Mouse (Mus musculus) neural tube, embryonic 12.5 days (tissue): ENCODE results near the gene Cenpc1. TPM values are rescaled to one million over a fixed set of nuclear protein-coding genes. Genes with fewer than 3 reads are reported as not detected.

ENCODE experiments used
- ATAC-seq: fragments of 200-750 bp; cut with Nextera tagmentation; 2 replicates; pipeline ENCODE4 v1.8.0; 2017; ENCODE audit warnings: low read depth, mild to moderate bottlenecking, moderate TSS enrichment, moderate library complexity; ENCODE audit not compliant: low FRiP score
- H3K27ac ChIP-seq: fragments of 300-500 bp; sonication (generic); 2 replicates; pipeline ENCODE4 v1.5.1; 2016
- H3K27me3 ChIP-seq: fragments of 300-500 bp; sonication (generic); replicated peaks from 2 replicates; pipeline ENCODE4 v1.6.1; 2016; ENCODE audit warnings: mild to moderate bottlenecking
- H3K36me3 ChIP-seq: fragments of 300-500 bp; sonication (generic); 2 replicates; pipeline ENCODE4 v1.6.1; 2016; ENCODE audit warnings: mild to moderate bottlenecking
- H3K4me1 ChIP-seq: fragments of 300-500 bp; sonication (generic); 2 replicates; pipeline ENCODE4 v1.6.1; 2016
- H3K4me2 ChIP-seq: fragments of 300-500 bp; sonication (generic); replicated peaks from 2 replicates; pipeline ENCODE4 v1.6.1; 2016; ENCODE audit warnings: mild to moderate bottlenecking
- H3K4me3 ChIP-seq: fragments of 300-500 bp; sonication (generic); 2 replicates; pipeline ENCODE4 v1.5.1; 2016
- H3K9ac ChIP-seq: fragments of 300-500 bp; sonication (generic); 2 replicates; pipeline ENCODE4 v1.6.1; 2016; ENCODE audit warnings: mild to moderate bottlenecking
- H3K9me3 ChIP-seq: fragments of 300-500 bp; sonication (generic); 2 replicates; pipeline ENCODE4 v1.6.1; 2016; ENCODE audit warnings: mild to moderate bottlenecking
- WGBS: fragments of 180-500 bp; shearing (Covaris S2); methylation state at CpG from one replicate; pipeline ENCODE4 v1.1.7; 2016; 5-methylcytosine and 5-hydroxymethylcytosine counted together
- polyA plus RNA-seq: library from polyadenylated mRNA; unstranded; fragments of >200 nt; fragmentation: Nextera tagmentation; extraction: Ambion mirVana; gene quantifications from 2 replicates; pipeline ENCODE4 v1.2.1, GENCODE M21; 2016

Cenpc1 gene
- polyA plus RNA-seq, 1 experiment from 2014 or later, result 43.6 TPM

GRCm38 (mm10) chr5:86078720-86079334 lies 13.4 kb upstream of the Cenpc1 start:
- Histone ChIP-seq H3K27me3 (no peaks in the 10 kb centered on the region), H3K27ac (no peak overlapping the region), H3K4me1 (no peaks in the 10 kb centered on the region), H3K4me3 (no peak overlapping the region), H3K36me3 (no peaks in the 10 kb centered on the region), H3K4me2 (no peak overlapping the region), H3K9ac (no peak overlapping the region), H3K9me3 (no peaks in the 10 kb centered on the region)
- ATAC-seq, result no peak
- 88% methylated on average over 3 of the region's 3 CpGs for WGBS

DNA sequence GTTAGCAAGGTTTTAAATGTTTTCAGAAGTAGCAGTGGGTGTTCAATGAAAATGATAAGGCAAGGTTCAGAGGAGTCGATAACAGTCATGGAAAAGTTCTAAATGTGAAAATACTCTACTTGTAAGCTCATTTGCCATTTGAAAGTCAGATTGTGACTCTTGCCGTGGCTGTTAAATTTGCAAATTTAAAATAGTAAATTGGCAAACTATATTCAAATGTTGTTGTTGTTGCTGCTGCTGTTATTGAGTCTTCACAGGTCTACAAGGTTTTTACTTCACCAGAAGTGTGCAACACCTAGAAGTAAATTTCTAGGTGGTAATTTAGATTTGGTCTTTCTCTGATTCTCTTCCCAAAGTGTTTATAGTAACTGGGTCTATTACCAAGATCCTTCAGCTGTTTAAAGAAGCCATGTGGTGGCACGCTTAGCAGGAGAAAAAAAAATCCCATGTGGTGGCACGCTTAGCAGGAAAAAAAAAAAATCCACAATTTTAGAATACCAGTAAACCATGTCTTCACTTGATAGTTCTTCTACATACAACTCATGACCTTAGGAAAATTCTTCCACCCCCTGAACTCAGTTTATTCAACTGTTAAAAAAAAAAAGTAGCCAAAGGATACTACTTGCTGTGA lies 7.5 kb upstream of the Cenpc1 start:
- no peaks in the 10 kb centered on the region for H3K9me3 ChIP-seq
- H3K4me2 ChIP-seq, result no peak overlapping the region
- H3K4me1 ChIP-seq, result no peaks in the 10 kb centered on the region
- no peaks in the 10 kb centered on the region for H3K36me3 ChIP-seq
- WGBS, result 89% methylated on average over 4 of the region's 4 CpGs
- H3K9ac ChIP-seq, result no peak overlapping the region
- H3K4me3 ChIP-seq, result no peak overlapping the region
- H3K27me3 ChIP-seq, result no peaks in the 10 kb centered on the region
- H3K27ac ChIP-seq, result no peak overlapping the region
- ATAC-seq, result no peak

- no peaks in the 10 kb centered on the region for H3K36me3 ChIP-seq
- H3K9ac ChIP-seq, result no peak within 1 kb of the TSS
- H3K4me1 ChIP-seq, result no peaks in the 10 kb centered on the region
- no peaks in the 10 kb centered on the region for H3K27me3 ChIP-seq
- ATAC-seq, result no peak
- WGBS, result 79% methylated on average over 7 of the region's 7 CpGs
- H3K4me2 ChIP-seq, result no peak within 1 kb of the TSS
- H3K27ac ChIP-seq, result no peak within 1 kb of the TSS
- no peaks in the 10 kb centered on the region for H3K9me3 ChIP-seq
- no peak within 1 kb of the TSS for H3K4me3 ChIP-seq
These were observed 6.2 kb upstream of the Cenpc1 start, which contains the start of gene Stap1 for GRCm38 (mm10) chr5:86071538-86071937. TSS of gene Stap1 (plus strand) at chr5:86071746.

DNA sequence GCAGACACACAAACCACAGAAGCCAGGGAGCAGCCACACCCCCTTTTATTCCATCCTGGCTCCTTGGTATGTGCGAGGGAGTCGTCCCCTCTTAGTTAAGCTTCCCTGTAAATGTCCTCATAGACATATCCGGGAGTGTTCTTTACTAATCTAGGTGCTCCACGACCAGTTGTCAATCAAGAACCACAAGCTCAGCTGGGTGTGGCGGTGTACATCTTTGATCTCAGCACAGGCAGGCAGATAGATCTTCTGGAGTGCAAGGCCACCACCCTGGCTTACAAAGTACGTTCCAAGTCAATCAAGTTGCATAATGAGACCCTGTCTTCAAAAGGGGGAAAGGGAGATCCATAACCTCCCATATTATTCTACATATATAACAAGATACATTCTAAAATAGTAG lies 3.7 kb upstream of the Cenpc1 start:
- Histone ChIP-seq H3K27ac (no peak overlapping the region), H3K4me3 (no peak overlapping the region), H3K4me2 (no peak overlapping the region), H3K4me1 (no peaks in the 10 kb centered on the region; the same call in 1 of the 2 replicates), H3K27me3 (no peaks in the 10 kb centered on the region), H3K9me3 (no peaks in the 10 kb centered on the region), H3K9ac (no peak overlapping the region), H3K36me3 (no peaks in the 10 kb centered on the region)
- ATAC-seq, result no peak
- 81% methylated on average over 6 of the region's 6 CpGs for WGBS

GRCm38 (mm10) chr5:86068451-86068850 lies 3.1 kb upstream of the Cenpc1 start:
- H3K36me3 ChIP-seq, result no peaks in the 10 kb centered on the region
- WGBS, result 85% methylated on average over 3 of the region's 3 CpGs
- H3K27ac ChIP-seq, result no peak overlapping the region
- H3K9me3 ChIP-seq, result no peaks in the 10 kb centered on the region
- no peak overlapping the region for H3K4me3 ChIP-seq
- no peak overlapping the region for H3K4me2 ChIP-seq
- H3K27me3 ChIP-seq, result no peaks in the 10 kb centered on the region
- H3K9ac ChIP-seq, result no peak overlapping the region
- ATAC-seq, result no peak
- peaks cover 5% of the 10 kb centered on the region; the same call in 1 of the 2 replicates for H3K4me1 ChIP-seq

DNA sequence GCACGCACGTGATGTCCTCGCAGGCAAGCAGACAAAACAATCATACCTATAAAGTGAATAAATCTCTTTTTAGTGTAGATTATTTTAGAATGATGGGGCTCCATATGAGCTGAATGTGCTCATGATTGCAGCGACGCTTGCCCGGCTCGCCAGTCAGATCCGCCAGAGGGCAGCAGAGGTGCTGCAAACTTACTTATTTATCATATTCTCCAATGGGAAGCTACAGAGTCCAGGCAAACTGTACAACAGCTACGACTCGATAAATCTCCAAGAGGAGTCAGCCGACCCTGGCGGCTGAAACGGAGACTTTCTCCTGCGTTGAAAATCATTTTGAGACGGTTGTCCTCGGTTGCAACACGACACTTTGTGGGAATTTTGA lies 1.2 kb upstream of the Cenpc1 start:
- peak overlapping the region; percentile 60 for H3K4me3 ChIP-seq
- H3K36me3 ChIP-seq, result no peaks in the 10 kb centered on the region
- peaks cover 8% of the 10 kb centered on the region for H3K4me1 ChIP-seq
- H3K27ac ChIP-seq, result no peak overlapping the region
- WGBS, result 2% methylated on average over 17 of the region's 17 CpGs
- no peaks in the 10 kb centered on the region for H3K9me3 ChIP-seq
- peak; percentile 48 for ATAC-seq
- H3K9ac ChIP-seq, result 0 out of 2 replicates have a peak overlapping the region, but pooled peaks have one; percentile 29
- H3K4me2 ChIP-seq, result peak overlapping the region; percentile 64
- H3K27me3 ChIP-seq, result no peaks in the 10 kb centered on the region

- Histone ChIP-seq H3K27ac (no peak overlapping the region), H3K4me3 (peak overlapping the region; percentile 60), H3K36me3 (no peaks in the 10 kb centered on the region), H3K4me1 (peaks cover 8% of the 10 kb centered on the region), H3K4me2 (peak overlapping the region; percentile 64), H3K9me3 (no peaks in the 10 kb centered on the region), H3K9ac (0 out of 2 replicates have a peak overlapping the region, but pooled peaks have one; percentile 29), H3K27me3 (no peaks in the 10 kb centered on the region)
- WGBS, result 1% methylated on average over 17 of the region's 17 CpGs
- ATAC-seq, result peak; percentile 69
These were observed 630 bp upstream of the Cenpc1 start for GRCm38 (mm10) chr5:86065876-86066550.

DNA sequence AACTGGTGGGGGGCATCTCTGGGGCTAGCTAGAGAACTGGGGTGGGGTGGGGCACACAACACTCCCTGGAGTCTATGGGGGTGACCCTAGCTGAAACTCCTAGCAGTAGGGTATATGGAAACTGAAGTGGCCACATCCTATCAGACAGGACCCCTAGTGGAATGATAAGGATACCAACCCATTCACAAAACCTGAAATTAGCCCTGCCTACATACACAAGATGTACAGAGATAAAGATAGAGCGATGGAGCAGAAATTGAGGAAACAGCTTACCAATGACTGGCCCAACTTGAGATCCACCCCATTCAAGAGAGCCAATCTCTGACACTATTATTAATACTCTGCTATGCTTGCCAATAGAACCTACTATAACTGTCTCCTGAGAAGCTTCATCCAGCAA lies 1.9 kb downstream of the Cenpc1 start:
- Histone ChIP-seq H3K36me3 (no peaks in the 10 kb centered on the region), H3K4me1 (peaks cover 8% of the 10 kb centered on the region), H3K27me3 (no peaks in the 10 kb centered on the region), H3K9me3 (no peaks in the 10 kb centered on the region), H3K9ac (no peak overlapping the region), H3K27ac (no peak overlapping the region), H3K4me2 (peak overlapping the region; percentile 64), H3K4me3 (no peak overlapping the region)
- no peak for ATAC-seq
- WGBS, result 97% methylated on average over 1 of the region's 1 CpGs

GRCm38 (mm10) chr5:86029820-86030219 lies 35.6 kb downstream of the Cenpc1 start:
- no peak overlapping the region for H3K4me2 ChIP-seq
- H3K4me1 ChIP-seq, result no peaks in the 10 kb centered on the region
- H3K27ac ChIP-seq, result no peak overlapping the region
- H3K9me3 ChIP-seq, result no peaks in the 10 kb centered on the region
- H3K36me3 ChIP-seq, result peaks cover 43% of the 10 kb centered on the region
- no peaks in the 10 kb centered on the region for H3K27me3 ChIP-seq
- H3K9ac ChIP-seq, result no peak overlapping the region
- ATAC-seq, result no peak
- WGBS, result 79% methylated on average over 2 of the region's 2 CpGs
- no peak overlapping the region for H3K4me3 ChIP-seq

DNA sequence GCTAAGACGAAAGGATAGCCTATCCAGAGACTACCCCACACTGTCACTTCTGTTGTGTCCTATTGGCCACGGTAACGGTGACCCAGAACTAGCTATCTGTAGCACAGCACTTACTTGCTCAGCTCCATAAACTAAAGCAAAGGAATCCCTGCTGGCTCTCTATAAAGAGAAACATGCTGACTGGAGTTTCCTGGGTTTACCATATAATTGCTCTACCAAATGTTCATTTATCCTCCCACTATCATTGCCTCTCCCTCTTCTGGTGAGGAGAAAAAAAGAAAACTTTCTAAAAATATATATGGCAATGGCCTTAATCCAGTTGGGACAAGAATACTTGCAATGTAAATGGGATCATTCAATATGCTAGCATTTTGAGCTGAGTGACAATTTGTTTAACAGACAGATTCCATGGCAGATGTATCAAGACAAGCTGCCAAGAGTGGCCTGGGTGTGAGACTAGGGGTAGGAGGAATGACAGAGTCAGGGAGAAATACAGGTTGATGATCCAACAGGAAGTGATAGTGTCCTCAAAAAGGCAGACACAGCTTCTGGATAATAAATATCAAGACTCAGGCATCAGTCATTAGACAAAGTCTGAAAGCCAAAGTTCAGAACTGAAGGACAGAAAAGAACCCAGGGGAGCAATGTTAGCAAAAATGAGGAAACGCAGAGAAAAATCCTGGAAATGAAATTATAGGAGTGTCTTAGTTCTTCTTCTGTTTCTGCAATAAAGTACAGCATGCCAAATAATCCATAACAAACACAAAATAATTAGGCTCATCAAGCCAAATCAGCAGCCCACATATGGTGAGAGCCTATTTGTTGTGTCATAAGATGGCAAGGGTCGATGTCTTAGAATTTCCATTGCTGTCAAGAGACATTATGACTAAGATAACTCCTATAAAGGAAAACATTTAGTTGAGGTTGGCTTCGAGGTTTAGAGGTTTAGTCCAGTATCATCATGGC lies 68.6 kb downstream of the Cenpc1 start:
- Histone ChIP-seq H3K4me2 (no peak overlapping the region), H3K4me1 (no peaks in the 10 kb centered on the region), H3K9me3 (no peaks in the 10 kb centered on the region), H3K9ac (no peak overlapping the region), H3K27me3 (no peaks in the 10 kb centered on the region), H3K27ac (no peak overlapping the region), H3K36me3 (no peaks in the 10 kb centered on the region), H3K4me3 (no peak overlapping the region)
- ATAC-seq, result no peak
- 86% methylated on average over 6 of the region's 6 CpGs for WGBS

GRCm38 (mm10) chr5:85994551-85994950 lies 70.8 kb downstream of the Cenpc1 start:
- Histone ChIP-seq H3K27ac (no peak overlapping the region), H3K9me3 (no peaks in the 10 kb centered on the region), H3K36me3 (no peaks in the 10 kb centered on the region), H3K4me2 (no peak overlapping the region), H3K9ac (no peak overlapping the region), H3K4me3 (no peak overlapping the region), H3K27me3 (no peaks in the 10 kb centered on the region), H3K4me1 (no peaks in the 10 kb centered on the region)
- WGBS, result 73% methylated on average over 1 of the region's 1 CpGs
- ATAC-seq, result no peak
